Mouse (Mus musculus) ES-E14 (cell line): ENCODE data around the gene Guk1. TPM values are rescaled to one million over a fixed set of nuclear protein-coding genes. Genes with fewer than 3 reads are reported as not detected.

Experiments used
- DNase-seq: peaks from one replicate; pipeline ENCODE4 v3.0.0-alpha.2; 2013; ENCODE audit warnings: low read depth, low spot score
- H3K27ac ChIP-seq: 2 replicates; pipeline ENCODE4 v1.5.1; 2012; ENCODE audit warnings: low read depth, mild to moderate bottlenecking, low read length, moderate library complexity, mixed read lengths; ENCODE audit not compliant: poor library complexity, insufficient read depth, severe bottlenecking
- H3K36me3 ChIP-seq: 2 replicates; pipeline ENCODE4 v1.6.1; 2012; ENCODE audit warnings: mild to moderate bottlenecking, low read length, moderate library complexity, mixed read lengths; ENCODE audit not compliant: control insufficient read depth, poor library complexity, insufficient read depth, severe bottlenecking
- H3K4me1 ChIP-seq, 2 experiments: fragments of 150-350 bp in 1 of 2; sonication (generic) in 1 of 2; 2 replicates each; pipeline ENCODE4 v1.6.1; 2012; ENCODE audit warnings: low read length in 2 of 2, mild to moderate bottlenecking in 1 of 2, mixed read lengths in 1 of 2; ENCODE audit not compliant: control insufficient read depth in 2 of 2, insufficient read depth in 2 of 2, poor library complexity in 1 of 2
- H3K4me3 ChIP-seq, 2 experiments: fragments of 150-350 bp in 1 of 2; sonication (generic) in 1 of 2; 2 replicates each; pipeline ENCODE4 v1.5.1; 2012; ENCODE audit warnings: low read length in 2 of 2, low read depth in 1 of 2, mild to moderate bottlenecking in 1 of 2, mixed read lengths in 1 of 2; ENCODE audit not compliant: insufficient read depth in 1 of 2, poor library complexity in 1 of 2, severe bottlenecking in 1 of 2
- H3K9ac ChIP-seq: 2 replicates; pipeline ENCODE4 v1.6.1; 2012; ENCODE audit warnings: low read depth, mild to moderate bottlenecking, low read length, mixed read lengths; ENCODE audit not compliant: poor library complexity, insufficient read depth, severe bottlenecking
- H3K9me3 ChIP-seq: fragments of 150-350 bp; sonication (generic); 2 replicates; pipeline ENCODE4 v1.6.1; 2012; ENCODE audit warnings: low read depth, mild to moderate bottlenecking, low read length; ENCODE audit not compliant: control insufficient read depth, insufficient read depth
- CHD2 ChIP-seq: IDR thresholded peaks from 2 replicates; pipeline ENCODE4 v1.6.1; 2014; ENCODE audit warnings: mild to moderate bottlenecking, low read depth, low read length, inconsistent platforms
- HCFC1 ChIP-seq: IDR thresholded peaks from 2 replicates; pipeline ENCODE4 v1.6.1; 2012; ENCODE audit warnings: low read length, inconsistent platforms, borderline replicate concordance; ENCODE audit not compliant: insufficient read depth
- MAFK ChIP-seq: IDR thresholded peaks from 2 replicates; pipeline ENCODE4 v1.6.1; 2014; ENCODE audit warnings: mild to moderate bottlenecking, low read depth, low read length, inconsistent platforms; ENCODE audit not compliant: insufficient read depth
- ZC3H11A ChIP-seq: IDR thresholded peaks from 2 replicates; pipeline ENCODE4 v1.6.1; 2012; ENCODE audit warnings: low read depth, mild to moderate bottlenecking, inconsistent platforms, low read length, borderline replicate concordance
- ZNF384 ChIP-seq: IDR thresholded peaks from 2 replicates; pipeline ENCODE4 v1.6.1; 2012; ENCODE audit warnings: low read depth, low read length, inconsistent platforms
- in situ Hi-C, 2 experiments: fragments of 600-800 bp; cut with MboI; formaldehyde crosslinking; loops; one replicate each; pipeline ENCODE4 v1.15.1; 2025; ENCODE audit warnings: low sequenced_read_pairs in 2 of 2, inconsistent platforms in 1 of 2; ENCODE audit not compliant: unreplicated experiment in 2 of 2
- total RNA-seq: library from RNA; depleted of rRNA; stranded (reverse); fragments of 300-350 nt; gene quantifications from 2 replicates; pipeline ENCODE4 v1.2.3, GENCODE M21; 2012

Guk1 gene
- total RNA-seq, 1 experiment, result 188 TPM

- Histone ChIP-seq H3K36me3 (peaks cover 34% of the 10 kb centered on the region), H3K4me1 (peaks cover 0 to 2% of the 10 kb centered on the region in 2 experiments; a peak in 1 of 4 replicates), H3K9ac (no peak overlapping the region), H3K9me3 (no peaks in the 10 kb centered on the region), H3K4me3 (no peak overlapping the region), H3K27ac (no peak overlapping the region)
- in situ Hi-C loops, result no loop called here
- DNase-seq, result no peak
- TF ChIP-seq CHD2, result no peak
- TF ChIP-seq ZC3H11A, result no peak
- TF ChIP-seq ZNF384, result no peak
- no peak for TF ChIP-seq MAFK
- TF ChIP-seq HCFC1, result no peak
Observed at GRCm38 (mm10) chr11:59210020-59210419, 18.0 kb upstream of the Guk1 start.

- no peaks in the 10 kb centered on the region for H3K9me3 ChIP-seq
- no peak overlapping the region for H3K9ac ChIP-seq
- H3K27ac ChIP-seq, result no peak overlapping the region
- H3K36me3 ChIP-seq, result peaks cover 35% of the 10 kb centered on the region
- TF ChIP-seq HCFC1 (no peak), ZC3H11A (no peak), CHD2 (no peak), MAFK (no peak), ZNF384 (no peak)
- H3K4me3 ChIP-seq, result no peak overlapping the region; a peak in 1 of 4 replicates
- peaks cover 0 to 2% of the 10 kb centered on the region in 2 experiments; a peak in 1 of 4 replicates for H3K4me1 ChIP-seq
- in situ Hi-C loops, result no loop called here
- DNase-seq, result no peak
Observed at GRCm38 (mm10) chr11:59209580-59209979, 17.6 kb upstream of the Guk1 start.

GRCm38 (mm10) chr11:59209003-59209441 lies 17.0 kb upstream of the Guk1 start:
- no peak overlapping the region for H3K27ac ChIP-seq
- peaks cover 40% of the 10 kb centered on the region for H3K36me3 ChIP-seq

DNA sequence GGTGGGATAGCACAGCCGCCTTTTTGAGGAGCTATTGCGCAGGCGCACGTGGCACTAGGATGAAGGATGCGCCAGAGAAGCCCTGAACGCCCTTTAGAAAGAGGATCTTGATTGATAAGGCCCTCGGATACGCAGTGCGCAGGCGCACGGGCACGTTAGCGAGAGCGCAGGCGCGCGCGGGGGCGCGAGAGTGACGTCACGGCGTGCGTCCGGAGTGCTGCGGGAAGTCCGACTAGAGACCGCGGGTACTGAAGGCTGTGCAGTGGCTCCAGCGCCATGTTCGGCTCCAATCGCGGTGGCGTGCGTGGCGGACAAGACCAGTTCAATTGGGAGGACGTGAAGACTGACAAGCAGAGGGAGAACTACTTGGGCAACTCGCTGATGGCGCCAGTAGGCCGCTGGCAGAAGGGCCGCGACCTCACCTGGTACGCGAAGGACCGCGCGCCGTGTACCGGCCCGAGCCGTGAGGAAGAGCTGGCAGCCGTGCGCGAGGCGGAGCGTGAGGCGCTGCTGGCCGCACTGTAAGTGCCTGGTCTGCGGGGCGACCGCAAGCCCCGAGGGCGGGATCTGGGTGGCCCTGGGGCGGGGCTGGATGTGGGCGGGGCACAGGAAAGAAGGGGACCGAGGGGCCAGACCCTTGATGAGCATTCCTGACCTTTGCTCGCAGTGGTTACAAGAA lies 16.3 kb upstream of the Guk1 start, which contains the start of gene 2310033P09Rik:
2310033P09Rik (plus strand) TSS at position 169 of the 679 bp plus-strand sequence.
- no peaks in the 10 kb centered on the region for H3K9me3 ChIP-seq
- no peak for TF ChIP-seq ZC3H11A
- no peak for TF ChIP-seq CHD2
- TF ChIP-seq ZNF384, result no peak
- no peak for TF ChIP-seq MAFK
- TF ChIP-seq HCFC1, result peak; percentile 44; the same call in 1 of the 2 replicates
- in situ Hi-C loops, result no loop called here
- H3K4me1 ChIP-seq, result peaks cover 0 to 5% of the 10 kb centered on the region in 2 experiments; a peak in 1 of 4 replicates
- peak within 1 kb of the TSS; percentile 81 for H3K27ac ChIP-seq
- H3K36me3 ChIP-seq, result peaks cover 40% of the 10 kb centered on the region
- DNase-seq, result peak; percentile 84
- peak within 1 kb of the TSS; percentile 94 for H3K9ac ChIP-seq
- peak within 1 kb of the TSS; percentile 91 to 98 for H3K4me3 ChIP-seq

More at GRCm38 (mm10) chr11:59209003-59209441, 17.0 kb upstream of the Guk1 start:
- no peaks in the 10 kb centered on the region for H3K9me3 ChIP-seq
- H3K4me1 ChIP-seq, result peaks cover 0 to 5% of the 10 kb centered on the region in 2 experiments; a peak in 1 of 4 replicates
- peak overlapping the region; percentile 91 to 98 for H3K4me3 ChIP-seq
- in situ Hi-C loops, result no loop called here
- no peak for DNase-seq
- H3K9ac ChIP-seq, result peak overlapping the region; percentile 51
- TF ChIP-seq ZC3H11A, result no peak
- no peak for TF ChIP-seq HCFC1
- no peak for TF ChIP-seq CHD2
- no peak for TF ChIP-seq ZNF384
- no peak for TF ChIP-seq MAFK
